Mouse (Mus musculus) liver, adult 2 months (tissue): ENCODE data around the gene Krt27. TPM values are rescaled to one million over a fixed set of nuclear protein-coding genes. Genes with fewer than 3 reads are reported as not detected.

Source experiments
- DNase-seq: peaks from one replicate; pipeline ENCODE4 v3.0.0-alpha.2; 2011; ENCODE audit warnings: low read depth, low spot score; ENCODE audit errors: extremely low read depth
- H3K27ac ChIP-seq: fragments of 200-500 bp; replicated peaks from 2 replicates; pipeline ENCODE4 v1.5.1; 2012; ENCODE audit warnings: low read depth, mild to moderate bottlenecking, control low read depth, inconsistent platforms, low read length; ENCODE audit not compliant: insufficient read depth
- H3K27me3 ChIP-seq: fragments of 200-500 bp; 2 replicates; pipeline ENCODE4 v1.6.1; 2012; ENCODE audit warnings: mild to moderate bottlenecking, moderate library complexity, low read length, inconsistent platforms; ENCODE audit not compliant: control insufficient read depth, insufficient read depth
- H3K36me3 ChIP-seq: fragments of 200-500 bp; 2 replicates; pipeline ENCODE4 v1.6.1; 2012; ENCODE audit warnings: low read length, inconsistent platforms; ENCODE audit not compliant: control insufficient read depth, insufficient read depth
- H3K4me1 ChIP-seq: fragments of 200-500 bp; 2 replicates; pipeline ENCODE4 v1.6.1; 2011; ENCODE audit warnings: low read length; ENCODE audit not compliant: control insufficient read depth, insufficient read depth
- H3K4me3 ChIP-seq: fragments of 200-500 bp; 2 replicates; pipeline ENCODE4 v1.5.1; 2011; ENCODE audit warnings: low read depth, mild to moderate bottlenecking, control low read depth, low read length, moderate library complexity; ENCODE audit not compliant: insufficient read depth
- H3K79me2 ChIP-seq: fragments of 200-500 bp; 2 replicates; pipeline ENCODE4 v1.6.1; 2012; ENCODE audit warnings: inconsistent platforms, mild to moderate bottlenecking, low read length, moderate library complexity; ENCODE audit not compliant: control insufficient read depth, insufficient read depth
- H3K9ac ChIP-seq: fragments of 200-500 bp; 2 replicates; pipeline ENCODE4 v1.6.1; 2012; ENCODE audit warnings: low read depth, mild to moderate bottlenecking, control low read depth, inconsistent platforms, low read length
- CTCF ChIP-seq: fragments of 200-500 bp; IDR thresholded peaks from 2 replicates; pipeline ENCODE4 v1.5.1; 2011; ENCODE audit warnings: low read depth, low read length, control low read depth
- POLR2A ChIP-seq: fragments of 200-500 bp; IDR thresholded peaks from 2 replicates; pipeline ENCODE4 v1.6.1; 2011; ENCODE audit warnings: low read length, control low read depth; ENCODE audit not compliant: insufficient read depth; ENCODE audit errors: extremely low read depth
- whole genome bisulfite sequencing: fragments of 180-500 bp; shearing (Covaris S2); methylation state at CpG from one replicate; pipeline ENCODE4 v1.1.7; 2018; 5-methylcytosine and 5-hydroxymethylcytosine counted together
- polyA plus RNA-seq: library from polyadenylated mRNA; depleted of rRNA; stranded (reverse); fragments of >200 nt; gene quantifications from 2 replicates; pipeline ENCODE4 v1.2.3, GENCODE M21; 2012
- total RNA-seq: library from RNA; depleted of rRNA; stranded (reverse); fragments of >200 nt; gene quantifications from 2 replicates; pipeline ENCODE4 v1.2.3, GENCODE M21; 2014

Krt27 gene
- total and polyA plus RNA-seq, 2 experiments = not detected

DNA sequence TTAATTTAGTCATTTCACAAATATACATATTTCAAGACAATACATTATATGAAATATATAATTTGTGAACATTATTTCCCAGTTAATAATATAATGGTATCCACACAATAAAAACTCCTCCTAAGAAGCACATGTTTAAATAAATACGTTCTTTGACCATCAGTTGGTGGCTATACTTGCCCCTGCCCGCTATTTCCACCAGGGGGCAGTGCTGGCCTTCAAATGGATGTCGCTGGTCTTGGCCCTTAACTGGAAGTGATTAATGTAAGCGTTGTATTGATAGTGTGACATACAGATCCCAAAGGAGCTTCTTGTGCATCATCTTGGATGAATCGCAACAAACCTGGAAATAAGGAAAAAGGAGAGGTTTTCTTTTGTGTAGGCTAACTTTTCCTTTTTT, 28.7 kb upstream of the Krt27 start:
- Histone ChIP-seq H3K27me3 (0 out of 2 replicates have a peak, but pooled peaks cover 2% of the 10 kb centered on the region), H3K4me3 (no peak overlapping the region), H3K36me3 (no peaks in the 10 kb centered on the region), H3K4me1 (no peaks in the 10 kb centered on the region), H3K79me2 (no peaks in the 10 kb centered on the region), H3K27ac (no peak overlapping the region), H3K9ac (no peak overlapping the region)
- no peak for TF ChIP-seq POLR2A
- peak; percentile 91 for TF ChIP-seq CTCF
- WGBS = 7% methylated on average over 5 of the region's 5 CpGs
- peak; percentile 50 for DNase-seq

DNA sequence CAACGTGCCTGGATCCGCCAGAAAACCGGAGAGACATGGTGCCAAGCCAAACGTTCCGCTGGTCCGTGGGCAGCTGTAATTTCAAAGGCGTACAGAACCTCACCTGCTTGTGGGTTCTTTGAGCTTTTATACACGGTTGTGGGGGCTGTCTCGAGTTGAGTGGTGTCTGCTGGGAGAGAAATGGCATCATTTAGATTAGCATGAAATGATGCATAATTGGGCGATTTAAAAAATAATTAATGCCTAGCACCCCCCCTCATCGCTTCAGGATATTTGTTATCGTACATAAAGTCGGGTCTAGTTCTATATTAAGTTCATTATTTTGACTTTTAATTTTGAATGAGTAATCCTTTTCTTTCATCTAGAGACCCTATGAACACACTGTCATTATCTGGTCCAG, 23.9 kb upstream of the Krt27 start, which contains the start of gene Krt28:
Gene Krt28 (minus strand): TSS at position 101 of the 400 bp plus-strand sequence.
- 0 out of 2 replicates have a peak, but pooled peaks cover 4% of the 10 kb centered on the region for H3K27me3 ChIP-seq
- no peak for DNase-seq
- no peak for TF ChIP-seq CTCF
- no peak for TF ChIP-seq POLR2A
- H3K27ac ChIP-seq = no peak within 1 kb of the TSS
- H3K79me2 ChIP-seq = no peaks in the 10 kb centered on the region
- H3K36me3 ChIP-seq = no peaks in the 10 kb centered on the region
- WGBS = 83% methylated on average over 13 of the region's 13 CpGs
- H3K4me3 ChIP-seq = no peak within 1 kb of the TSS
- no peak within 1 kb of the TSS for H3K9ac ChIP-seq
- no peaks in the 10 kb centered on the region for H3K4me1 ChIP-seq

DNA sequence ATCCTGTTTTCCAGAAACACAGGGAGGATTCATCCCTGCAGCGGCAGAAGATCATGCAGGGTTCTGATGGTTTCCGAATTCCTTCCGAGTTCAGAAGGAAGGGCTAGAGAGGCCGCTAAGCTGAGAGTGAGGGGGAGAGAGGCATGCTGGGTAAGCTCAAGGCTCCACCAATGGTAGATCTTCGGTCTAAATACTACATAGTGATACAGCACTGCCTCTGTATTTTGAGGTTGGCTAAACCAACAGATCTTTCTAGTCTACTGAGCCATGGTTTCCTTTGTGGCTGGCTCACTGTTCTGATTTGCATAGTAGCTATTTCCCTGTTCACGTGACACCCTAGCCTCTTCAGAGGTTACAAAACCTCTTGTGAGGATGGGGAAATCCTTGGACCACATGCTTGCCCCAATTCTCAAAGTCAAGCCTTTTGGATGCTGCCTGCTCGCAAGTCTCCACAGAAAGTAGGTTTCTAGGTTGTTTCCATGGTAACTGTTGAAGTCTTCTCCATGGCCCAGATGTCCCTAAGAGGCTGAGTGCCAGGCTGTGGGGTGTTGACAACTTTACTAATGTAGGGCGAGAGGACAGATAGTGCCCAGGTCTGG, 19.0 kb upstream of the Krt27 start:
- no peaks in the 10 kb centered on the region for H3K36me3 ChIP-seq
- H3K4me1 ChIP-seq = no peaks in the 10 kb centered on the region
- 0 out of 2 replicates have a peak, but pooled peaks cover 3% of the 10 kb centered on the region for H3K27me3 ChIP-seq
- TF ChIP-seq CTCF = no peak
- no peak for TF ChIP-seq POLR2A
- H3K4me3 ChIP-seq = no peak overlapping the region
- H3K79me2 ChIP-seq = no peaks in the 10 kb centered on the region
- H3K27ac ChIP-seq = no peak overlapping the region
- 84% methylated on average over 8 of the region's 8 CpGs for WGBS
- H3K9ac ChIP-seq = no peak overlapping the region
- no peak for DNase-seq

DNA sequence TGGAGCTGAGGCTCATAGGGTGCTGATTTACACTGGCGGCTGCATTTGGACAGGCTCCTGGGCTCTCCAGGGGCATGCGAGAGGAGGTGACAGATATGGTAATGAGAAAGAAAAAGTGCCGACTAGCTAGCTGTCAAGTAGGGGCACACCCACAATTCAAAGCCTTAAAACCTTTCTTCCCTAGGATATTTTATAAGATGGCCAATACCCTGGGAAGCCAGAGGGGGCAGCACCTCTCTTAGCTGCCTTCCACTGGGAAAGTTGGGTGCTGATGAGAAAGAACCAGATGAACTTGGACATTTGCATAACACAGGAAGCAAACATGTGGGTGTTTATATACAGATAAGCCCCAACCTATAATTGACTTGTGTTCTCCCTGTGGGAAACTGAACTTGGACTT, 18.3 kb upstream of the Krt27 start:
- no peak overlapping the region for H3K27ac ChIP-seq
- 0 out of 2 replicates have a peak, but pooled peaks cover 3% of the 10 kb centered on the region for H3K27me3 ChIP-seq
- H3K36me3 ChIP-seq = no peaks in the 10 kb centered on the region
- no peaks in the 10 kb centered on the region for H3K79me2 ChIP-seq
- WGBS = 28% methylated on average over 3 of the region's 3 CpGs
- peak; percentile 7 for DNase-seq
- H3K4me1 ChIP-seq = no peaks in the 10 kb centered on the region
- no peak overlapping the region for H3K9ac ChIP-seq
- TF ChIP-seq CTCF = peak; percentile 47; the same call in 1 of the 2 replicates
- no peak for TF ChIP-seq POLR2A
- H3K4me3 ChIP-seq = no peak overlapping the region

GRCm38 (mm10) chr11:99366791-99367190, 15.9 kb upstream of the Krt27 start:
- DNase-seq = peak; percentile 13
- no peaks in the 10 kb centered on the region for H3K4me1 ChIP-seq
- TF ChIP-seq POLR2A (no peak), CTCF (peak; percentile 42)
- H3K79me2 ChIP-seq = no peaks in the 10 kb centered on the region
- 0 out of 2 replicates have a peak, but pooled peaks cover 3% of the 10 kb centered on the region for H3K27me3 ChIP-seq
- H3K4me3 ChIP-seq = no peak overlapping the region
- no peak overlapping the region for H3K27ac ChIP-seq
- no peak overlapping the region for H3K9ac ChIP-seq
- no peaks in the 10 kb centered on the region for H3K36me3 ChIP-seq
- WGBS = 39% methylated on average over 10 of the region's 10 CpGs

DNA sequence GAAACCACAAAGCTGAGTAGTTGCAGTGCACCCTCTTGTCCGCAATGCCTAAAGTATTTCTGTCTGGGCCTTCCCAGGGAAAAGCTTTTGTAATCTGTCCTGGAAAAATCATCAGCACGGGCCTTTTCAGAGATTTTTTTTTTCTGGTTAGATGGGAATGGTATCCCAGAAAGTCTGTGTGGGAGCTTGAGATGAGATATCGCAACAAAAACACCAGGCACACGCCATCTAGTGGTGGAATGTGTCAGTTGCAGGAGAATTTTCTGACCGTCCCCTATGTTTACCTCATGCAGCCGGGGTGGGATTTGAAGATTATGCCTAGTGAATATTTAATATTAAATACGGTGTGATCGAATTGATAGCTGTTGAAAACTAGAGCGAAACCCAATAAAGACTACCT, 13.5 kb upstream of the Krt27 start:
- Histone ChIP-seq H3K36me3 (no peaks in the 10 kb centered on the region), H3K27me3 (no peaks in the 10 kb centered on the region), H3K79me2 (no peaks in the 10 kb centered on the region), H3K9ac (no peak overlapping the region), H3K4me1 (no peaks in the 10 kb centered on the region), H3K4me3 (no peak overlapping the region), H3K27ac (no peak overlapping the region)
- peak; percentile 25 for DNase-seq
- peak; percentile 47; the same call in 1 of the 2 replicates for TF ChIP-seq CTCF
- TF ChIP-seq POLR2A = no peak
- 15% methylated on average over 9 of the region's 9 CpGs for WGBS
